Mouse (Mus musculus): Measurements from ENCODE around the gene Tmc8. TPM values are rescaled to one million over a fixed set of nuclear protein-coding genes. Genes with fewer than 3 reads are reported as not detected.

The Tmc8 gene
- total RNA-seq, 1 experiment, result 3.9 TPM

DNA sequence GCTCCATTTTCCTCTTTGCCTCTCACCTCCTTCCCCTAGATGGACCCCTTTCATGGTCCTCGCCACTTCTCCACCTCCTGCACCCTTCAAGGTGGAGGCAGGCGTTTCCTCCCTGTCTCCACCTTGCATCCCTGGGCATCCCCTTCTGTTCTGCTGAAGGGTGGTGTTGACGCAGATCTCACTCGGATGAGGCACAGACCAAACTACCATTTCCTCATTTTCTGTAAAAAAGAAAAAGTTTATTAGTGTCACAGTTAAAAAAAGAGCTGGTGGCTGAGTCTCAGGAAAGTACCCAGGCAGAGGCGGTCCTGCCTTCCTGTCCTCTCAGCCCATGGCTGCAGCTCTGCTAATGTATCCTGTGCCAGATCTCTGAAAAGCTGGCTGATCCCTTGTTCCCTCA lies 17.3 kb downstream of the Tmc8 start:
- Histone ChIP-seq H3K9me3 (ENCODE audit: control insufficient read depth, insufficient read depth, low read depth, low read length) (no peaks in the 10 kb centered on the region), H3K4me3 (ENCODE audit: insufficient read depth in 1 of 2, low read depth in 1 of 2, low read length in 2 of 2, poor library complexity in 1 of 2, severe bottlenecking in 1 of 2) (no peak overlapping the region), H3K36me3 (ENCODE audit: control insufficient read depth, insufficient read depth, low read length, poor library complexity, severe bottlenecking) (no peaks in the 10 kb centered on the region), H3K4me1 (ENCODE audit: control insufficient read depth in 2 of 2, insufficient read depth in 2 of 2, low read length in 2 of 2, poor library complexity in 1 of 2) (peaks cover 0 to 13% of the 10 kb centered on the region in 2 experiments; a peak in 1 of 4 replicates), H3K9ac (ENCODE audit: insufficient read depth, low read depth, low read length, poor library complexity, severe bottlenecking) (no peak overlapping the region), H3K27ac (ENCODE audit: insufficient read depth, low read depth, low read length, poor library complexity, severe bottlenecking) (no peak overlapping the region)
- no peak for TF ChIP-seq MAFK (IDR thresholded peaks at IDR 0.05; ENCODE audit: insufficient read depth, low read depth, low read length)
- no peak for TF ChIP-seq CHD2 (IDR thresholded peaks at IDR 0.05; ENCODE audit: low read depth, low read length)
- TF ChIP-seq ZC3H11A (IDR thresholded peaks at IDR 0.05; ENCODE audit: borderline replicate concordance, low read depth, low read length), result no peak
- TF ChIP-seq HCFC1 (IDR thresholded peaks at IDR 0.05; ENCODE audit: borderline replicate concordance, insufficient read depth, low read length), result no peak
- TF ChIP-seq ZNF384 (IDR thresholded peaks at IDR 0.05; ENCODE audit: low read depth, low read length), result no peak
- DNase-seq (ENCODE audit: low read depth, low spot score), result no peak
- in situ Hi-C loops (cut with MboI; ENCODE audit: low sequenced_read_pairs in 2 of 2, unreplicated experiment in 2 of 2), result no loop called here

DNA sequence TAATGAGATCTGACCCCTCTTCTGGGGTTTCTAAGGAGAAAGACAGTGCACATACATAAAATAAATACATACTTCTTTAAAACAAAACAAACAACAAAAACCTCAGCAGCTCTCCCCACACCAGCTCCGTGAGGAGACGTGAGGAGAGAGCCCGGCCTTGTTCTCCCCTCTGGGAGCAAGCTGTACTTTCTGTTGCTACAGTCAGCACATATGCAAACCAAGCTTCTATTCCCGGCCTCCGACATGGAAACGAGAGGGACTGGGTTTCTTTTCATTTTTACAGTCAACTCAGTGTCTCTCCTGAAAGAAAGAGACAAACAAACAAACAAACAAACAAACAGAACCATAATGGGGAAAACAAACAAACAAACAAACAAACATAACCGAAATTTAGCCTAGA lies 18.2 kb downstream of the Tmc8 start:
- Histone ChIP-seq H3K9me3 (ENCODE audit: control insufficient read depth, insufficient read depth, low read depth, low read length) (no peaks in the 10 kb centered on the region), H3K36me3 (ENCODE audit: control insufficient read depth, insufficient read depth, low read length, poor library complexity, severe bottlenecking) (no peaks in the 10 kb centered on the region), H3K4me1 (ENCODE audit: control insufficient read depth in 2 of 2, insufficient read depth in 2 of 2, low read length in 2 of 2, poor library complexity in 1 of 2) (peaks cover 0 to 11% of the 10 kb centered on the region in 2 experiments; a peak in 1 of 4 replicates), H3K9ac (ENCODE audit: insufficient read depth, low read depth, low read length, poor library complexity, severe bottlenecking) (no peak overlapping the region), H3K4me3 (ENCODE audit: insufficient read depth in 1 of 2, low read depth in 1 of 2, low read length in 2 of 2, poor library complexity in 1 of 2, severe bottlenecking in 1 of 2) (no peak overlapping the region), H3K27ac (ENCODE audit: insufficient read depth, low read depth, low read length, poor library complexity, severe bottlenecking) (no peak overlapping the region)
- in situ Hi-C loops (cut with MboI; ENCODE audit: low sequenced_read_pairs in 2 of 2, unreplicated experiment in 2 of 2), result loop anchor here in 1 of 2 experiments (25.0 kb wide), 1 partner anchor 413 kb away; no protein-coding TSS in a partner anchor
- no peak for TF ChIP-seq ZC3H11A (IDR thresholded peaks at IDR 0.05; ENCODE audit: borderline replicate concordance, low read depth, low read length)
- no peak for TF ChIP-seq HCFC1 (IDR thresholded peaks at IDR 0.05; ENCODE audit: borderline replicate concordance, insufficient read depth, low read length)
- no peak for TF ChIP-seq MAFK (IDR thresholded peaks at IDR 0.05; ENCODE audit: insufficient read depth, low read depth, low read length)
- TF ChIP-seq ZNF384 (IDR thresholded peaks at IDR 0.05; ENCODE audit: low read depth, low read length), result no peak
- no peak for TF ChIP-seq CHD2 (IDR thresholded peaks at IDR 0.05; ENCODE audit: low read depth, low read length)
- no peak for DNase-seq (ENCODE audit: low read depth, low spot score)

DNA sequence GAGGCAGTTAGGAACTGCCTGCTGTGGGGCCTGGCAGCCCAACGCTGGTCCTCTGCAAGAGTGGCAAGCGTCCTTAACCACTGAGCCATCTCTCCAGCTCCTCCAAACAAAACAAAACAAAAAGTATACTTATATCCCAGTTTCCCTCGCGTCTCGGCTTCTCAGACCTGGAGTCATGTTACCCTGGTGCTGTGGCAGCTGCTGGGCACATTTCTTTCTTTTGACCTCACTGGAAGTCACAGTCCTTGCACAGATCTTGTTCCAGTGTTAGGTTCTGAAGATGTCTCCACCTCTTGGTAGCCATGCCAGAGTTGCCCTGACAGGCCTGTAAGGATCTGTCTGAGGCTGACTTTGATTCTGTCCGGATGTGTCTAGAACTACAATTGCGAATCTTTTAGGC lies 19.8 kb downstream of the Tmc8 start:
- H3K27ac ChIP-seq (ENCODE audit: insufficient read depth, low read depth, low read length, poor library complexity, severe bottlenecking), result no peak overlapping the region
- in situ Hi-C loops (cut with MboI; ENCODE audit: low sequenced_read_pairs in 2 of 2, unreplicated experiment in 2 of 2), result loop anchor here in 1 of 2 experiments (25.0 kb wide), 1 partner anchor 414 kb away; no protein-coding TSS in a partner anchor
- H3K9me3 ChIP-seq (ENCODE audit: control insufficient read depth, insufficient read depth, low read depth, low read length), result no peaks in the 10 kb centered on the region
- H3K36me3 ChIP-seq (ENCODE audit: control insufficient read depth, insufficient read depth, low read length, poor library complexity, severe bottlenecking), result no peaks in the 10 kb centered on the region
- TF ChIP-seq ZNF384 (IDR thresholded peaks at IDR 0.05; ENCODE audit: low read depth, low read length) (no peak), ZC3H11A (IDR thresholded peaks at IDR 0.05; ENCODE audit: borderline replicate concordance, low read depth, low read length) (no peak), CHD2 (IDR thresholded peaks at IDR 0.05; ENCODE audit: low read depth, low read length) (no peak), HCFC1 (IDR thresholded peaks at IDR 0.05; ENCODE audit: borderline replicate concordance, insufficient read depth, low read length) (no peak), MAFK (IDR thresholded peaks at IDR 0.05; ENCODE audit: insufficient read depth, low read depth, low read length) (no peak)
- H3K4me3 ChIP-seq (ENCODE audit: insufficient read depth in 1 of 2, low read depth in 1 of 2, low read length in 2 of 2, poor library complexity in 1 of 2, severe bottlenecking in 1 of 2), result no peak overlapping the region
- H3K9ac ChIP-seq (ENCODE audit: insufficient read depth, low read depth, low read length, poor library complexity, severe bottlenecking), result no peak overlapping the region
- H3K4me1 ChIP-seq (ENCODE audit: control insufficient read depth in 2 of 2, insufficient read depth in 2 of 2, low read length in 2 of 2, poor library complexity in 1 of 2), result peaks cover 0 to 13% of the 10 kb centered on the region in 2 experiments; a peak in 1 of 4 replicates
- DNase-seq (ENCODE audit: low read depth, low spot score), result no peak

DNA sequence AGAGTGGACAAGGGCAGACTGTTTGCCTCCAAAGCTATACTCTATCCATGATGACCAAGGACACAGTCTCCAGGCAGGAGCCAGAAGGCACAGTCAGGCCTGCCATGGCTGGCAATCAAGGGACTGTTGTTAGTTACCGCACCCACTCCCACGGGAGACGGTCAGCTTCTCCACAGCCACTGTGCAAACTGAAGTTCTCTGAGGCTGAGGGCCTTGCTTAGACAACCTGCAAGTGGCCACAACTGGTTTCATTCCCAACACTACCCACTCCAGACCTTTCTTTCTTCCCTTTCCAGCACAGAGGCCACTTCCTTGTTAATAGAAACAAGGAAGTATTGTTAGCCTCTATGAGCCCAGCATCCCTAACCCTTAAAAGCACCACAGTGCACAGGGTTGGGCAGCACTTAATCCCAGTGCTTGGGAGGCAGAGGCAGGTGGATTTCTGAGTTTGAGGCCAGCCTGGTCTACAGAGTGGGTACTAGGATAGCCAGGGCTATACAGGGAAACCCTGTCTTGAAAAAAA lies 21.4 kb downstream of the Tmc8 start:
- in situ Hi-C loops (cut with MboI; ENCODE audit: low sequenced_read_pairs in 2 of 2, unreplicated experiment in 2 of 2), result loop anchor here in 1 of 2 experiments (25.0 kb wide), 1 partner anchor 416 kb away; no protein-coding TSS in a partner anchor
- Histone ChIP-seq H3K36me3 (ENCODE audit: control insufficient read depth, insufficient read depth, low read length, poor library complexity, severe bottlenecking) (no peaks in the 10 kb centered on the region), H3K4me3 (ENCODE audit: insufficient read depth in 1 of 2, low read depth in 1 of 2, low read length in 2 of 2, poor library complexity in 1 of 2, severe bottlenecking in 1 of 2) (no peak overlapping the region), H3K9me3 (ENCODE audit: control insufficient read depth, insufficient read depth, low read depth, low read length) (no peaks in the 10 kb centered on the region), H3K27ac (ENCODE audit: insufficient read depth, low read depth, low read length, poor library complexity, severe bottlenecking) (no peak overlapping the region), H3K9ac (ENCODE audit: insufficient read depth, low read depth, low read length, poor library complexity, severe bottlenecking) (no peak overlapping the region), H3K4me1 (ENCODE audit: control insufficient read depth in 2 of 2, insufficient read depth in 2 of 2, low read length in 2 of 2, poor library complexity in 1 of 2) (peaks cover 0 to 7% of the 10 kb centered on the region in 2 experiments; a peak in 1 of 4 replicates)
- DNase-seq (ENCODE audit: low read depth, low spot score), result no peak
- TF ChIP-seq HCFC1 (IDR thresholded peaks at IDR 0.05; ENCODE audit: borderline replicate concordance, insufficient read depth, low read length) (no peak), ZNF384 (IDR thresholded peaks at IDR 0.05; ENCODE audit: low read depth, low read length) (no peak), CHD2 (IDR thresholded peaks at IDR 0.05; ENCODE audit: low read depth, low read length) (no peak), MAFK (IDR thresholded peaks at IDR 0.05; ENCODE audit: insufficient read depth, low read depth, low read length) (no peak), ZC3H11A (IDR thresholded peaks at IDR 0.05; ENCODE audit: borderline replicate concordance, low read depth, low read length) (no peak)
